Comparison of ENCODE assay signal across 18 mouse cellular contexts in the genomic region with DNA sequence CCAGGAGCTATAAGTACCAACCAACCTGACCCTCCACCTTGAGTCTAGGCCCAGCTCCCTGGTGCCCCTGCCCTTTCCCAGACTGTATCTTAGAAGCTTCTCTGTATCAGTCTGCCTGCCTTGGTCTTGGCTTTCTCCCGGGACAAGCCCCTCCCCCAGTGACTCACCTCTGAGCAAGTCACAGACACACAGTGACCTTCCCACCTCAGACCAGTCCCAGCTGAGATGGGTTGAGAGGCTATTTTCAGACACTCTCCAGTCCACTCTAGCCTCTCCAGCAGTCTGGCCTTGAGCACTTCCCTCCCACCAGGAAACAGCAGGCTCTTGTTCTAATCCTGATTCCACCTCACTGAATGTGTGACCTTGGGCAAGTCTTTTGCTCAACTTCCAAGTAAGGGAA. TPM values are rescaled to one million over a fixed set of nuclear protein-coding genes. Genes with fewer than 3 reads are reported as not detected.
A peak's percentile ranks its signal among the peaks of the same experiment; 100 is the strongest.
DNase-seq lines count a peak whose midpoint lies in the region; ATAC-seq lines count a peak whose summit lies in the region.
"Had no signal": no experiment of that assay in that cellular context is flagged by ENCODE, and none has a peak within 500 bp of the region (broad histone marks: within the 10 kb centered on the region; RNA-seq: fewer than 3 reads in every experiment).

No protein-coding gene starts in this region.

- intact Hi-C loops in heart, postnatal 10 days (cut with DNase I), result no loop called here

- H3K4me1 ChIP-seq in heart, embryonic 12.5 days (replicated peaks), result peaks cover 65% of the 10 kb centered on the region

- peak; percentile 27; the same call in 1 of the 2 replicates for ATAC-seq in heart, embryonic 12.5 days (ENCODE audit: insufficient number of reproducible peaks, low FRiP score)
- ATAC-seq: CD4-positive, CD25-positive, alpha-beta regulatory T cell, adult 4 months; intestine, embryonic 15.5 days had no signal

- H3K4me3 ChIP-seq in heart, embryonic 12.5 days, result no peak overlapping the region
- H3K4me3 ChIP-seq: embryonic facial prominence, embryonic 15.5 days; heart, adult 2 months; intestine, embryonic 15.5 days; left cerebral cortex, adult 2 months; limb, embryonic 15.5 days; neural tube, embryonic 15.5 days; stomach, embryonic 15.5 days had no signal

- H3K9me3 ChIP-seq in heart, embryonic 12.5 days (replicated peaks), result no peaks in the 10 kb centered on the region
- H3K9me3 ChIP-seq: embryonic facial prominence, embryonic 15.5 days; intestine, embryonic 15.5 days; limb, embryonic 15.5 days; neural tube, embryonic 15.5 days; stomach, embryonic 15.5 days had no signal

- peak overlapping the region; percentile 74 for H3K27ac ChIP-seq in heart, embryonic 12.5 days (ENCODE audit: poor library complexity, severe bottlenecking)
- H3K27ac ChIP-seq: embryonic facial prominence, embryonic 15.5 days; heart, adult 2 months; intestine, embryonic 15.5 days; left cerebral cortex, adult 2 months; limb, embryonic 15.5 days; macrophage; neural tube, embryonic 15.5 days; stomach, embryonic 15.5 days had no signal

- 5% methylated on average over 1 of the region's 1 CpGs for WGBS in heart, embryonic 12.5 days

- peaks cover 27% of the 10 kb centered on the region; the same call in 1 of the 2 replicates for H3K36me3 ChIP-seq in heart, embryonic 12.5 days
- H3K36me3 ChIP-seq: intestine, embryonic 15.5 days had no signal

- H3K27me3 ChIP-seq in heart, embryonic 12.5 days (replicated peaks), result no peaks in the 10 kb centered on the region
- H3K27me3 ChIP-seq: embryonic facial prominence, embryonic 15.5 days; intestine, embryonic 15.5 days; limb, embryonic 15.5 days; neural tube, embryonic 15.5 days; stomach, embryonic 15.5 days had no signal

- no peak overlapping the region for H3K9ac ChIP-seq in heart, embryonic 12.5 days
- H3K9ac ChIP-seq: embryonic facial prominence, embryonic 15.5 days; intestine, embryonic 15.5 days; limb, embryonic 15.5 days; neural tube, embryonic 15.5 days; stomach, embryonic 15.5 days had no signal

- no peak overlapping the region for H3K4me2 ChIP-seq in heart, embryonic 12.5 days
- H3K4me2 ChIP-seq: embryonic facial prominence, embryonic 15.5 days; intestine, embryonic 15.5 days; limb, embryonic 15.5 days; neural tube, embryonic 15.5 days; stomach, embryonic 15.5 days had no signal

- no peak for DNase-seq in heart, adult 11 months
- peak; percentile 71 for DNase-seq in 416B (ENCODE audit: low read depth)
- peak; percentile 59 to 73 for DNase-seq in adrenal gland, adult 18-20 months (ENCODE audit: low spot score in 2 of 2)
- DNase-seq in heart, postnatal 10 days, result peak; percentile 34 to 55
- DNase-seq in liver, result no peak
- DNase-seq in cerebellum, adult 8-10 months, result no peak
- DNase-seq in spleen, postnatal 4 days (ENCODE audit: low spot score in 2 of 2), result no peak
- DNase-seq: right cerebral cortex, postnatal 14 days had no signal

RNA-seq across cellular contexts. Expression of a gene that starts 12.1 kb away (rescaled TPM):
- polyA plus RNA-seq in heart, embryonic 12.5 days (2016; fragmentation: Nextera tagmentation; extraction: Ambion mirVana), result 21.3 and 21.8 TPM in 2 replicates
- total RNA-seq in adrenal gland, adult 18-20 months (2021), result 10 to 100 TPM; 16.0 to 17.5 TPM
- 10 to 100 TPM; 26.9 to 28.1 TPM for total RNA-seq in heart, postnatal 10 days (2021)

RNA-seq across cellular contexts. Expression of a gene that starts 38.5 kb away (rescaled TPM):
- polyA plus RNA-seq in heart, embryonic 12.5 days (2016; fragmentation: Nextera tagmentation; extraction: Ambion mirVana), result 0.09 TPM in 2 replicates
- under 1 TPM; 0.17 to 0.42 TPM for total RNA-seq in adrenal gland, adult 18-20 months (2021)
- total RNA-seq in heart, postnatal 10 days (2021), result under 1 TPM; 0.12 to 0.29 TPM
- polyA plus RNA-seq: macrophage had no signal

Comparison
In these comparisons a context has a peak if more than half of its experiments do, and no peak if none do; other contexts are left out.
1. DNase-seq: peak in 416B (single experiment), adrenal gland, adult 18-20 months (2 of 2) and heart, postnatal 10 days (2 of 2); none in heart, adult 11 months (single experiment), liver (single experiment), cerebellum, adult 8-10 months (single experiment) and spleen, postnatal 4 days (0 of 2).